Comparison of ENCODE assay signal across 30 mouse cellular contexts in genomic region chr5:30175811-30176210, GRCm38 (mm10). TPM values are rescaled to one million over a fixed set of nuclear protein-coding genes. Genes with fewer than 3 reads are reported as not detected.
DNase-seq lines count a peak whose midpoint lies in the region; TF ChIP-seq lines count a peak whose summit lies in the region.
"Had no signal": no experiment of that assay in that cellular context is flagged by ENCODE, and none has a peak within 500 bp of the region (broad histone marks: within the 10 kb centered on the region; RNA-seq: fewer than 3 reads in every experiment).

No protein-coding gene starts in this region.

- intact Hi-C loops in gastrocnemius, adult 2 months (cut with DNase I), result loop anchor here (5.0 kb wide), 1 partner anchor 44 kb away; no protein-coding TSS in a partner anchor
- intact Hi-C loops in gastrocnemius, postnatal 14 days (cut with DNase I; ENCODE audit: low total_unique reads), result loop anchor here (5.0 kb wide), 1 partner anchor 34 kb away; no protein-coding TSS in a partner anchor

- peak overlapping the region; percentile 63 for H3K27ac ChIP-seq in gastrocnemius, adult 2 months
- H3K27ac ChIP-seq: embryonic facial prominence, embryonic 10.5 days; embryonic facial prominence, embryonic 13.5 days; forebrain, embryonic 12.5 days; forebrain, embryonic 15.5 days; heart, embryonic 15.5 days; hindbrain, embryonic 10.5 days; hindbrain, embryonic 13.5 days; intestine, embryonic 15.5 days had no signal

- peak; percentile 35 for DNase-seq in gastrocnemius, adult 2 months
- DNase-seq in gastrocnemius, postnatal 14 days, result no peak
- peak; percentile 10 for DNase-seq in 3T3-L1 (ENCODE audit: low read depth, low spot score)
- DNase-seq in NIH3T3 (ENCODE audit: low read depth), result peak; percentile 55
- DNase-seq in embryo, embryonic 11 days, result peak; percentile 5
- DNase-seq in kidney, postnatal 36 days, result no peak
- DNase-seq: adrenal gland, postnatal 10 days; adrenal gland, postnatal 36 days; cerebellum, adult 11 months; cerebellum, adult 2 months; cerebellum, adult 9-11 months; cerebellum, postnatal 25 days; gastrocnemius, postnatal 10 days; heart, adult 18-20 months; heart, postnatal 10 days; heart, postnatal 36 days; kidney, adult 11 months; kidney, adult 8-10 months had no signal

- no peak for TF ChIP-seq CTCF in gastrocnemius, adult 2 months (IDR thresholded peaks at IDR 0.05)

- no peak overlapping the region for H3K4me3 ChIP-seq in gastrocnemius, adult 2 months
- H3K4me3 ChIP-seq: embryonic facial prominence, embryonic 10.5 days; embryonic facial prominence, embryonic 13.5 days; erythroblast, embryonic 14.5 days; forebrain, embryonic 12.5 days; forebrain, embryonic 15.5 days; heart, embryonic 12.5 days; heart, embryonic 15.5 days; hindbrain, embryonic 10.5 days; hindbrain, embryonic 13.5 days; intestine, embryonic 15.5 days had no signal

RNA-seq across cellular contexts. Expression of gene Hadhb, which starts 20.8 kb away (rescaled TPM):
- 100 to 1,000 TPM; 340 to 569 TPM for total RNA-seq in gastrocnemius, adult 2 months (2021)
- total RNA-seq in gastrocnemius, postnatal 14 days (2021), result 100 to 1,000 TPM; 258 to 390 TPM

RNA-seq across cellular contexts. Expression of gene Hadha, which starts 20.8 kb away (rescaled TPM):
- 100 to 1,000 TPM; 261 to 470 TPM for total RNA-seq in gastrocnemius, adult 2 months (2021)
- 100 to 1,000 TPM; 271 to 383 TPM for total RNA-seq in gastrocnemius, postnatal 14 days (2021)

RNA-seq across cellular contexts. Expression of gene Adgrf3, which starts 29.7 kb away (rescaled TPM):
- total RNA-seq in gastrocnemius, adult 2 months (2021), result not detected
- not detected for total RNA-seq in gastrocnemius, postnatal 14 days (2021)
- total RNA-seq: adrenal gland, adult 18-20 months; adrenal gland, postnatal 36 days; common myeloid progenitor, adult 5-6 weeks; gastrocnemius, postnatal 10 days had no signal

RNA-seq across cellular contexts. Expression of gene Selenoi, which starts 56.6 kb away (rescaled TPM):
- 10 to 100 TPM in 1 of 2 experiments, 1 to 10 TPM in 1; 8.3 to 11.4 TPM for total RNA-seq in gastrocnemius, adult 2 months (2021)
- total RNA-seq in gastrocnemius, postnatal 14 days (2021), result 10 to 100 TPM in 1 of 2 experiments, 1 to 10 TPM in 1; 9.0 to 11.2 TPM

Comparison
In these comparisons a context has a peak if more than half of its experiments do, and no peak if none do; other contexts are left out.
1. DNase-seq: peak in gastrocnemius, adult 2 months (single experiment), 3T3-L1 (single experiment), NIH3T3 (single experiment) and embryo, embryonic 11 days (single experiment); none in gastrocnemius, postnatal 14 days (single experiment) and kidney, postnatal 36 days (0 of 2).